Mouse (Mus musculus) neural tube, embryonic 15.5 days (tissue): ENCODE data around the gene Tdpoz4. TPM values are rescaled to one million over a fixed set of nuclear protein-coding genes. Genes with fewer than 3 reads are reported as not detected.
"Not testable (repeated sequence)": the region's sequence is repeated elsewhere in the genome, so short reads cannot be mapped to it uniquely, and the experiment has no call there.

Source experiments
- ATAC-seq: fragments of 200-750 bp; cut with Nextera tagmentation; 2 replicates; pipeline ENCODE4 v1.8.0; 2017; ENCODE audit warnings: mild to moderate bottlenecking, moderate TSS enrichment, moderate library complexity; ENCODE audit not compliant: low FRiP score
- H3K27ac ChIP-seq: fragments of 300-500 bp; sonication (generic); replicated peaks from 2 replicates; pipeline ENCODE4 v1.5.1; 2015; ENCODE audit warnings: mild to moderate bottlenecking, inconsistent platforms
- H3K27me3 ChIP-seq: fragments of 300-500 bp; sonication (generic); replicated peaks from 2 replicates; pipeline ENCODE4 v1.6.1; 2015; ENCODE audit warnings: inconsistent platforms
- H3K36me3 ChIP-seq: fragments of 300-500 bp; sonication (generic); 2 replicates; pipeline ENCODE4 v1.6.1; 2015; ENCODE audit warnings: inconsistent platforms
- H3K4me1 ChIP-seq: fragments of 300-500 bp; sonication (generic); 2 replicates; pipeline ENCODE4 v1.6.1; 2015; ENCODE audit warnings: inconsistent platforms
- H3K4me2 ChIP-seq: fragments of 300-500 bp; sonication (generic); 2 replicates; pipeline ENCODE4 v1.6.1; 2015; ENCODE audit warnings: inconsistent platforms, mild to moderate bottlenecking, moderate library complexity
- H3K4me3 ChIP-seq: fragments of 300-500 bp; sonication (generic); replicated peaks from 2 replicates; pipeline ENCODE4 v1.5.1; 2015; ENCODE audit warnings: mild to moderate bottlenecking, inconsistent platforms
- H3K9ac ChIP-seq: fragments of 300-500 bp; sonication (generic); replicated peaks from 2 replicates; pipeline ENCODE4 v1.6.1; 2015; ENCODE audit warnings: mild to moderate bottlenecking, inconsistent platforms
- H3K9me3 ChIP-seq: fragments of 300-500 bp; sonication (generic); replicated peaks from 2 replicates; pipeline ENCODE4 v1.6.1; 2016; ENCODE audit warnings: inconsistent platforms
- WGBS: fragments of 180-500 bp; shearing (Covaris S2); methylation state at CpG from one replicate; pipeline ENCODE4 v1.1.7; 2015; ENCODE audit warnings: mixed read lengths; 5-methylcytosine and 5-hydroxymethylcytosine counted together
- polyA plus RNA-seq: library from polyadenylated mRNA; unstranded; fragments of >200 nt; fragmentation: Nextera tagmentation; extraction: Ambion mirVana; gene quantifications from 2 replicates; pipeline ENCODE4 v1.2.1, GENCODE M21; 2015

The Tdpoz4 gene
- not detected in 2 replicates for polyA plus RNA-seq

DNA sequence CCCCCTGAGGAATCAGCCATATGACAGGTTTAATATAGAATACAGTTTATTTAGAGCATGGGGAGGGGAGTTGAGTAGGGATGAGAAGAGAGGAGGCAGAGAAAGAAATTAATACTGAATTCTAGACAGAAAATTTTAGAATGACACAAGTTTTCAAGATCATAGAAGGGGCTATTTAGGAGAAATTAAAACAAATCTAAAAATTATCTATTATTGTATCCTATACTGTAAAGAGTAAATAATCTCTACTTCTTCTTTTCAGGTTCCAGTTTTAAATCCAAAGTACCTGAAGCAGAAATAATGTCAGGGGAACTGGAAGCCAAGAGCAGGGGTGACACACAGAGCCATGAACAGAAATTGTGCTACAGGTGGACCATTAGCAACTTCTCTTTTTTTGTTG is at the start of gene Tdpoz4:
Gene Tdpoz4, plus strand, starts transcription at position 301 of the 400 bp plus-strand sequence.
- H3K4me1 ChIP-seq = not testable (repeated sequence)

DNA sequence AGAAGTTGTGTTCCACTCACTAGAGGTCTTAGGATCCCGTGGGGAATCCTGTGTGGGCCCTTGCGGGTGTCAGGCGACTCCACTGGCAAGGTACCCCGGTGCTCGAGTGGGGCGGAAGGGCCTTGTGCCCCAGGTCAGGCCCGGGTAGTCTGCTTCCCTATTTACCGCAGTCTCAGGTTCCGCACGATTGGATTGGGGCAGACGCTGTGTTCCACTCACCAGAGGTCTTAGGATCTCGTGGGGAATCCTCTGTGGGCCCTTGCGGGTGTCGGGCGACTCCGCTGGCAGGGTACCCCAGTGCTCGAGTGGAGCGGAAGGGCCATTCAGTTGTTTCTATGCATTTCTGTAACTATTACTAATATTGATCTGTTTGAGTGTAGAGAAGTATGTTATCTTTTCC is 42.2 kb upstream of the Tdpoz4 start:
- 93% methylated on average over 18 of the region's 18 CpGs for WGBS
- H3K36me3 ChIP-seq, H3K4me2 ChIP-seq, H3K27ac ChIP-seq, H3K4me3 ChIP-seq, H3K9me3 ChIP-seq, ATAC-seq, H3K4me1 ChIP-seq, H3K9ac ChIP-seq, H3K27me3 ChIP-seq: not testable (repeated sequence)

More for the DNA sequence above, at the start of gene Tdpoz4:
- not testable (repeated sequence) for H3K4me2 ChIP-seq, ATAC-seq, H3K36me3 ChIP-seq, H3K27me3 ChIP-seq, H3K4me3 ChIP-seq, H3K27ac ChIP-seq, H3K9me3 ChIP-seq, H3K9ac ChIP-seq

DNA sequence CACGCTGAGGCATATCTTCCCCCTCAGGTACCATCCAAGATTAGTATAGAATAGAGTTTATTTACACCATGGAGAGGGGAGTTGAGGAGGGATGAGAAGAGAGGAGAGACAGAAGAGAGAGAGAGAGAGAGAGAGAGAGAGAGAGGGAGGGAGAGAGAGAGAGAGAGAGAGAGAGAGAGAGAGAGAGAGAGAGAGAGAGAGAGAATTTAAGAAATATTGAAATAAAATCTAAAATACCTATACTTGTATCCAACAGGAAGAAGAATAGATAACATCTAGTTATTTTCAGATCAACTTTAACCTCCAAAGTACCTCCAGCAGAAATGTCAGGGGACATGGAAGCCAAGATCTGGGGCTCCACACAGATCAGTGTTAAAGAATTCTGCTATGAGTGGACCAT is 23.5 kb upstream of the Tdpoz4 start, which contains the start of gene Gm5773:
Gene Gm5773, plus strand, starts transcription at position 301 of the 400 bp plus-strand sequence.
- H3K36me3 ChIP-seq, H3K4me2 ChIP-seq, H3K9ac ChIP-seq, H3K9me3 ChIP-seq, H3K27me3 ChIP-seq, H3K27ac ChIP-seq, H3K4me1 ChIP-seq, ATAC-seq, H3K4me3 ChIP-seq: not testable (repeated sequence)
- 89% methylated on average over 1 of the region's 1 CpGs for WGBS

DNA sequence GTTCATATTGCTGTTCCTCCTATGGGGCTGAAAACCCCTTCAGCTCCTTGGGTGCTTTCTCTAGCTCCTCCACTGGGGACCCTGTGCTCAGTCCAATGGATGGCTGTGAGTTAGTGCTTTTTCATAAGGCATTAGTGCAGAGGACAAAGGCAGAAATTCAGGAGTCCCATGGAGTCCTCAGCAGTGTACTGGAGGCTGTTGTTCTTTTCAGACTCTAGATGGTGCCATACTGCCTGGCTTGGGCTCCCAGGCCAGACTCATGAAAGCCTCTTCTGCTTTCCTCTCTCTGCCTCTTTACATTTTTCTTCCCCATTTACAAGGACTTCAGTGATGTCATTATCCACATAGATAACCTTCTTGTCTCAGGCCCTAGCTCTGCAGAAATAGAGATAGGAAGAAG is 17.1 kb downstream of the Tdpoz4 start:
- not testable (repeated sequence) for H3K36me3 ChIP-seq, H3K27ac ChIP-seq, H3K4me2 ChIP-seq, ATAC-seq, H3K4me3 ChIP-seq, H3K9ac ChIP-seq, H3K27me3 ChIP-seq, H3K9me3 ChIP-seq, H3K4me1 ChIP-seq

DNA sequence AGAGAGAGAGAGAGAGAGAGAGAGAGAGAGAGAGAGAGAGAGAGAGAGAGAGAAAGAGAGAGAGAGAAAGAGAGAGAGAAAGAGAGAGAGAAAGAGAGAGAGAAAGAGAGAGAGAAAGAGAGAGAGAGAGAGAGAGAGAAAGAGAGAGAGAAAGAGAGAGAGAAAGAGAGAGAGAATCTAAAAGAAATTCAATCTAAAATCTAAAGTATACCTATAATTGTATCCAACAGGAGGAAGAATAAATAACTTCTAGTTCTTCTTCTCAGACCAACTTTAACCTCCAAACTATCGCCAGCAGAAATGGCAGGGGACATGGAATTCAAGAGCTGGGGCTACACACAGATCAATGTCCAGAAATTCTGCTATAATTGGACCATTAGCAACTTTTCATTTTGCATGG is 29.5 kb downstream of the Tdpoz4 start, which contains the start of gene Tdpoz3:
Gene Tdpoz3, plus strand, starts transcription at position 301 of the 400 bp plus-strand sequence.
- H3K27ac ChIP-seq, H3K36me3 ChIP-seq, H3K4me2 ChIP-seq, H3K4me3 ChIP-seq, ATAC-seq, H3K27me3 ChIP-seq, H3K9ac ChIP-seq, H3K9me3 ChIP-seq, H3K4me1 ChIP-seq: not testable (repeated sequence)
- 80% methylated on average over 1 of the region's 1 CpGs for WGBS

Other genes with a start within 250 kb of the Tdpoz4 start
- 284 and 336 TPM in 2 replicates for gene S100a10, start 241.3 kb upstream of the Tdpoz4 start, polyA plus RNA-seq
- not detected in 2 replicates for gene Tdpoz2, start 143.7 kb upstream of the Tdpoz4 start, polyA plus RNA-seq
- not detected in 2 replicates for gene Tdpoz1, start 120.1 kb upstream of the Tdpoz4 start, polyA plus RNA-seq
- not detected in 2 replicates for gene Gm37596, start 103.3 kb upstream of the Tdpoz4 start, polyA plus RNA-seq
- not detected in 2 replicates for gene Gm5773, start 23.4 kb upstream of the Tdpoz4 start, polyA plus RNA-seq
- not detected in 2 replicates for gene Tdpoz3, start 29.6 kb downstream of the Tdpoz4 start, polyA plus RNA-seq
- not detected in 2 replicates for gene Gm9117, start 147.1 kb downstream of the Tdpoz4 start, polyA plus RNA-seq
- gene Tdpoz5, start 164.9 kb downstream of the Tdpoz4 start, polyA plus RNA-seq = not detected in 2 replicates